Mouse (Mus musculus): Measurements from ENCODE around the gene Lrrc27.
A peak's percentile ranks its signal among the peaks of the same experiment; 100 is the strongest.

Lrrc27 gene

DNA sequence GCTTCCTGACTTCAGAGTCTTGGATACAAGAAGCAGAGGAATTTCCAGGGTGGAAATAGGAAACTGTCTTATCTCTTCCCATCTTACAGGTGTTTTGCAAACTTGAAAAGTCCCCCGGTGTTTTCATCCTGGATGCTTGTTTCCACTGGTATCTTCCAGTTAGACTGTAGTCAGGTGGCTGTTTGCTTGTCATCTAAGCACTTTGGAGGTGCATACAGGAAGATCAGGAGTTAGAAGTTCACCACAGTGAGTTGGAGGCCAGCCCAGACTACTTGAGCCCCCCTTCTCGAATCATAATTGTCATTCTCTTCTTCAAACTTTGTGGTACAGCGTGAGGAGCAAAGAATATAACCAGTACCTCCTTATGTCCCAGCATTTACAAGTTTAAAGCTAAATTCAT, 1.4 kb downstream of the Lrrc27 start:
- no peak for DNase-seq (ENCODE audit: low spot score in 2 of 2)

DNA sequence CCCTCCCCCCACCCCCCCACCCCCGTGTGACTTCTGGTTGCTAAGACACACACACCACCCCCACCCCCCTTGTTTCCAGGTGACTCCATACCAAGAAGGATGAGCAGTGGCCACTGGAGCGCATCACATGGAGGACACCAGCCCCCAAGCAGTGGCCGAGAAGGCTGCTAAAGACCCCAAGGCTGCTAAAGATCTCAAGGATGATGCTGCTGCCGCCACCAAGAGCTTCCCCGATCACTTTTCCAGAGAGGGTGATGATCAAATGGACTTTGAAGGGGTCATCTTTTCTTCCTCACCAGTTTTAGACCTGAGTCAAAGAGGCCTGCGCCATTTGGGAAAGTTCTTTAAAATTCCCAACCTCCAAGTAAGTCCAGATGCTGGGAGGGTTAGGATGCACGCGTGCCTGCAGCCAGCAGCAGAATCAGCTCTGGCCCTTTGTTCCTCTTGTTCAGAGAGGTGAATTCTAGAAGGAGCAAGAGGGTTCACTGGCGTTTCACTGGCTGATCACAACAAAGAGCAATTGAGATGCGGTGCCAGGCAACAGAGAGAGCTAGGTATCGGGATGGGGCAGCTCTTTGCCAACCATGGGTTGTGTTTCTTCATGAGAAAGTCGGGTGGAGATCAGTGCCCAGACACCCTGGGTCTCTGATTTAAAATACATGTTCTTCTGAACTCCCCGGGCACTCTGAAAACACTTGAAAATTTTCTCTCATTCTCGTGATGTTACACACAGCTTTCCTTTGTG, 2.0 kb downstream of the Lrrc27 start:
- DNase-seq (ENCODE audit: low spot score in 2 of 2): no peak

DNA sequence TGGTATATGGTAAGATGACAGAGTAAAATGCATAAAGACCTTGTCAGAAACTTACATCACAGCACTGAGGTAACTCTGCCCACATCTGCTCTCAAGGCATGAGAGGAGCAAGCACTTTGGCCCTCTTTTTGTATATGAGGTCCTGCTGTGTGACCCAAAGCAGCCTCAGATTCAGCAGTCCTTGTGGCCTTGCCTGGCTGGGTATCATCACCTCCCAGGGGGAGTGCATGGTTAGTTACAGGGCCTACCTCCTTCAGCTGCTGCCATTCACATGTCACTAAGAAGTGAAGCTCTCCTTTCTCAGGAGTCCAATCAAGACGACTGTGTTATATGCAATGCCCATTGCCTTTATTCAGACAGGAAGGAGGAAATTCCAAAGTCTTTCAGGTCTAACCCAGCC, 2.7 kb downstream of the Lrrc27 start:
- DNase-seq (ENCODE audit: low spot score in 2 of 2): no peak

DNA sequence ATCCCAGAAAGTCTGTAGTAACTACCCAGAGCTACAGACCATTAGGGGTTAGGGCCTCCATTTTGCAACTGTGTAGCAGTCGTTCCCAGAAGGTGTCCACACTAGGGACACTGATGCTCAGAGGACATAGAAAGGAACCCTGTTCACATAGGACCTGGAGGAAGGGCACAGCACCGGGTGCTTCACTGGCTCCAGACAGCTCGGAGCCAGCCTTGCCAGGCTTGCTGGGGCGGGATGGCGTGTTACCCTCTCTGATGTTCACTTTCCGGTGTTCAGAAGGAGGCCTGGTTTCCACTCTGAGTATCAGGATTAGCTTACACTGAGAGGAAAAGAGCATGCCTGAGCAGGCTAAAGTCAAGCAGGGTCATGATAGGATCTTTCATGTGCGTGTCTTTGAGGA, 3.2 kb downstream of the Lrrc27 start:
- DNase-seq (ENCODE audit: low spot score in 2 of 2): no peak

DNA sequence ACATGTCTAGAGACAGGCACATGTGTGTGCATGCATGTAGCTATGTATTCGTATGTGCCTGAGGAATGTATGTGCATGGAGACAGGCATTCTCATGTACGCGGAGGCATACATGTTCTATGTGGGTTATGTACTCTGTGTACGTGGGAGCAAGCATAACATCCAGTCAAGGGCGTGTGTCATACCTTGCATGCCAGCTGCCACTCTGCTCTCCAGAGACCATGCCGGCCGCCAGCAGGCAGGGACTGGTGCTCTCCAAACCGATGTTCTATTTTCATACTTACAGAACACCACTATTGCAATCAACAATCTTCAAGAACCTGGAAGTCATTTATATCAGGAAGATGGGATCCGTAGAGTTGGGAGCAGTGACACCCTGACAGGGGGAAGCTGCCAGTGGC, 3.7 kb downstream of the Lrrc27 start:
- DNase-seq (ENCODE audit: low spot score in 2 of 2): no peak

DNA sequence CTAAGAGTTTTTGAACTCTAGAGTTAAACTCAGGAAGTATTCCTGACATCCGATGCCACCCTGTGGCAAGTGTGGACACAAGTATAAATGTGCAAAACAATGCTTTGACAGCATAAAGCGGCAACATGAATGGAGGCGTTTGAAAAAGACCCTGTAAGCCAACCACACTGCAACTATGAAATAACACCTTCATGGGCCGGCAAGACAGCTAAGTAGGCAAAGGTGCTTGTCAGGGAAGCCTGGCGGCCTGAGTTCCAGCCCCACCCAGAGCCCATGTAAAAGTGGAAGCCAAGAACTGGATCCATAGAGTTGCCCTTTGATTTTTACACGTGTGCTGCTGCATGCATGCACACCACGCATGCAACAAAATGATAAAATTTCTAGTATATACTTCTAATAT, 4.3 kb downstream of the Lrrc27 start:
- no peak for DNase-seq (ENCODE audit: low spot score in 2 of 2)

DNA sequence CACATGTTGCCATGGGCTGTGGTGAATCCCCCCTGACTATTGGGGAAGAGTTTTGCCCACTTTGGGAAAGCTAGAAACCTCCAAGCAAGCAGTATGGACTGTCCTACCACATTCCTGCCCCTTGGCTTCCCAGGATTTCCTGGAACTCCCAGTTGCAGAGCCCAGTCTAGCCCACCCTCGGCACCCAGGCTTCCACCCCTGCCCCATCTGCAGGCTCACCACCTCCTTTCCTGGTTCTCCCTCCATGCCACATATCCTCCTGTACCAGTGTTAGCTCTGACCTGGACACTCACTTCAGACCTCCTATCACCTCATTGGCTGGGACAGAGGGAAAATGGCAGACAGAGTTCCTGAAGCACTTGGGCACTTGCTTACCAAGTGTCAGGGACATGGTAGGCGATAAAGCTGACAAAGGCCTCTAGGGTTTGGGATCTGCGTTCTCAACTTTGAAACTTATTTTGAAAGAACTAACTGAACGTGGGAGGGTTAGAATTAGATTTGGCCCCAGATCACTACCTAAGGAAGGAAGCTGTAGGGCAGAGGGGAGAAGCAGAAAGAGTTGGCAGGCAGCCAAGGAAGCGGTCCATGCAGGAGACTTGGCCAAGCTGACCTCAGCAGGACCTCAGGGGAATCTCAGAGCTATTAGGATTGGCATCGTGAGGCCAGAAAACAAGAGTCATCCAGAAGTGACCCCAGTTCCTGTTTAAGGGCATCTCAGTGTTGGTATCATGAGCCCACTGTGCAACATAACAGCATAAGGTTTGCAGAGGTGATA, 6.0 kb downstream of the Lrrc27 start:
- DNase-seq (ENCODE audit: low spot score in 2 of 2): no peak

DNA sequence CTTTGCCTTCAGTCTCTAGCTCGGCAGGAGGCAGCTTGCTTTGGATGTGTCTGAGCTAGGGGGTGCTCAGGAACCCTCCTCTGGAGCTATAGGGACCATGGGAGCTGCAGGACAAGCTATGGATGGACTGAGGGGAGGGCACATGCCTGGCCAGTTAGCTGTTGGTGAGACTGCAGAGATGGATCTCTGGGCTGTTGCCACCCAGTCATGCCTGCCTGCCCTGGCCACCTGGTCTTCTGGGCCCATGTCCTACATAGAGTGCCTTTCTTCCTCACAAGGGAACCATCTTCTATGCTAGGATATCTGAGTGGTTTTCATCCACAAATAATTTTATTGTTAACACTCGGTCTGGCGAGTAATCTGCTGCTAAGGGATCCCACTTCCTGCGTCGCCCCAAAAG, 6.7 kb downstream of the Lrrc27 start:
- no peak for DNase-seq (ENCODE audit: low spot score in 2 of 2)

DNA sequence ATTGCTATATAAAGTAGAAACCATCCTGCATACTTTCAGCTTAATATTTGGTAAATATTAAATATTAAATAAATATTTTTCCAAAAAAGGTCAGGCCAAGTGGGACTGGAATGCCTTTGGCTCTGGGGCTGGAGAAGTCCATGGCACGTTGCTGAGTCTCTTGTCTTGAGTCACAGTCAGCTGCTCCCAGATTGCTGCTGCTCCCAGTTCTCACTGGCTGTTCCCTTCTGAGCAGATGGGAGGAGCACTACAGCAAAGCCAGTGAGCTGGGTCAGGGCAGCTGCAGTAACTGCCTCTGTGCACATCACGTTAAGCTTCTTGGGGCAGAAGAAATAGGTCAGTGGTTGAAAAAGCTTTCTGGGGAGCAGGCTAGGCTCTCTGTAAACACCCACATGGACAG, 7.5 kb downstream of the Lrrc27 start:
- no peak for DNase-seq (ENCODE audit: low spot score in 2 of 2)

DNA sequence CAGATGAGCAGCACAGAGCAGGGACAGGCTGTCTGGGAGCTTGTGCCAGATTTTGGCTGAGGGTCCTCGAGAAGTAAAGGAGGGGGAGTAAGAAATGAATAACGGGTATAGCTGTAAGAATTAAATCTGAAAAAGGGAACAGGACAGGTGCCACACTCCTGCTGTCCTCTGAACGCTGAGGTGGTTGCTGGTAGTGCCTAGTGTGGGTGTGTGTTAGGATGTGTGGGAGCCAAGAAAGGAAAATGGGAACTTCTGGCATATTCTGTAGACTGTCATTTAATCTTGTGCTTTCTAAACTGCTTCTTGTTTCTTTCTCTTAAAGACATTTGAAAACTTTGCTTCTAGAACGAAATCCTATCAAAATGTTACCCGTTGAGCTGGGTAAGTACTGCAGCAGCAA, 8.3 kb downstream of the Lrrc27 start:
- no peak for DNase-seq (ENCODE audit: low spot score in 2 of 2)

DNA sequence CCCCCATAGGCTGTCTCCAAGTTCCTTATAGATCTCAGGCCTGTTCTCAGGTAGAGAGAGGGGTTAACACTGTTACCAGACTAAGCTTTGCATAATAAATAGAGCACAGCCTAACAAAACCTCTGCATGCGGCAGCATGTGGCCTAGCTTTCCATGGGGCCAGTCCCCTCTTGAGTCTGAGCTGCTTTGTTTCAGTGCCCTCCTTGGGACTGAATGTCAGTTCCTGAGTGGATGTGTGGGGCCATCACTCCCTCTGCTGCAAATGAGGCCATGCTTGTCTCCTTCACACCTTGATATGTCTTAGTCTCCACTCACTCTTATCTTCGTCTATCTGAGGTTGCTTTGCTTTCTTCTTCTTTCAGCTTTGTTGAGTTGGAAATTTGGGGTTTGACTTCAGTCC, 9.1 kb downstream of the Lrrc27 start:
- no peak for DNase-seq (ENCODE audit: low spot score in 2 of 2)

DNA sequence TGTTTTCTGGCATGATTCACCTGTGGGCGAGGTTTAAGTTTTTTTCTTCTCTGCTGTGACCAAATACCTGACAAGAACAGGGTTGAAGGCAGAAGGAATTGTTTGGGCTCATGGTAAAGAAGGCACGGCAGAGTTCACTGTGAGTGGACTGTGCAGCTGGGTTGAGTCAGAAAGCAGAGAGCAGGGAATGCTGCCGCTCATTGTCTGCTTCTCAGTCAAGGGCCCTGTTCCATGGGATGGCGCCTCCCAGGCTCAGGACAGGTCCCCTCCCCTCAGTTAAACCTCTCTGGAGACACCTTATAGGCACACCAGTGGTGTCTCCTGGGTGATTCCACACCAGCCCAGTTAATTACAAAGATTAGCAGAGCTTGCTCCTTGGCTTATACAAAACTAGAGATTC, 9.6 kb downstream of the Lrrc27 start:
- DNase-seq (ENCODE audit: low spot score in 2 of 2): peak in 1 of 2 experiments; percentile 3

DNA sequence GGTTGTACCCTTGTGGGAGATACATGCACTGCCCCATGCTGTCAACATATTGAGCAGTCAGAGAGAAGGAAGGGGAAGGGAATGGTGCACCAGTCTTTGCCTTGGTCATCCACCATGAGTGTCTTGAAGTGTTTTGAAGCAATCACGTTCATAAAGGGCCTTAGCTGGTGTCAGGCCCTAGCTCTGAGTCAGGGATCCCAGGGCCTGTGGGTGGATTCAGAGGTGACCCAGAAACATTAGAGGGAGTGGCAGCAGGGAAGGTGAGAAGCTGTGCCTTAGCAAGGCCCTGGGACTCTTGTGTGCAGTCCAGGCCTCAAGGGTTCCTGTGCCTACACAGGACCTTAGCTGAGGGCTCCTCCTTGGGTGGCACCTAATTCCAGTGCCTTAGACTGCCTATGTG, 11.3 kb downstream of the Lrrc27 start:
- DNase-seq (ENCODE audit: low spot score in 2 of 2): peak in 1 of 2 experiments; percentile 3

DNA sequence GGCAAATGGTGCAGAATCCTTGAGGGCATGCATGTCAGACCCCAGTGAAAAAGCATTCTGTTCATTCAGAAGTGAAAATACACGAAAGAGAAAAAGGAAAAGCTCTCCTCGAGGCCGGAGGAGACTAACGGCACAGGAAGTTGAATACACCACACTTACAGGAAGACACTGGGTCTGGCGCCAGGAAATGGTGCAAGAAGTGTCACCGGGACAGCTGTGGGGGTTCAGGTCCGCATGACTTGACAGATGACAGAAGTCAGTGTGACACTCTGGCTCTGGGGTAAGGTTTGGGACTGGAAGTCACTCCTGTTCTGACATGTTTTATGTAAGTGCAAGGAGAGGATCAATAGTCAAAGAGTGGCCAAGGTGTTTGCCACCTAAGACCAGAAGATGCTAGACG, 11.9 kb downstream of the Lrrc27 start:
- peak in 1 of 2 experiments; percentile 7 for DNase-seq (ENCODE audit: low spot score in 2 of 2)

DNA sequence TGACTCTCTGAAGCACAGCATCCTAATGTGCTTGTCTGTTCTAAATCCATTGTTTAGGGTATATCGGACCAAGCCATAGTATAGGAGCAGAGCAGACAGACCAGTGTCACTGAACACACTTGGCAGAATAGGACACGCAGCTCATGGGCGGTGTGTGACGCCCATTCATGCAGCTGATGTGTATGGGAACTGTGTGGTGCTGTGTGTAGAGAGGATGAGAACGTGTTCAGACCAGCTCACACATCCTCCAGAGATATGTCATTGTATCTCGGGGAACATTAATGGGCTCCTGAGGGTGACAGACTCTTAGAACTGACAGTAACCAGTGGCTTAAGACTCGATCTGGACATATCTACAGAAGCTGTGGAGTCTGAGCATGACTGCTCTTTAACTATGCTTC, 13.6 kb downstream of the Lrrc27 start:
- DNase-seq (ENCODE audit: low spot score in 2 of 2): no peak

DNA sequence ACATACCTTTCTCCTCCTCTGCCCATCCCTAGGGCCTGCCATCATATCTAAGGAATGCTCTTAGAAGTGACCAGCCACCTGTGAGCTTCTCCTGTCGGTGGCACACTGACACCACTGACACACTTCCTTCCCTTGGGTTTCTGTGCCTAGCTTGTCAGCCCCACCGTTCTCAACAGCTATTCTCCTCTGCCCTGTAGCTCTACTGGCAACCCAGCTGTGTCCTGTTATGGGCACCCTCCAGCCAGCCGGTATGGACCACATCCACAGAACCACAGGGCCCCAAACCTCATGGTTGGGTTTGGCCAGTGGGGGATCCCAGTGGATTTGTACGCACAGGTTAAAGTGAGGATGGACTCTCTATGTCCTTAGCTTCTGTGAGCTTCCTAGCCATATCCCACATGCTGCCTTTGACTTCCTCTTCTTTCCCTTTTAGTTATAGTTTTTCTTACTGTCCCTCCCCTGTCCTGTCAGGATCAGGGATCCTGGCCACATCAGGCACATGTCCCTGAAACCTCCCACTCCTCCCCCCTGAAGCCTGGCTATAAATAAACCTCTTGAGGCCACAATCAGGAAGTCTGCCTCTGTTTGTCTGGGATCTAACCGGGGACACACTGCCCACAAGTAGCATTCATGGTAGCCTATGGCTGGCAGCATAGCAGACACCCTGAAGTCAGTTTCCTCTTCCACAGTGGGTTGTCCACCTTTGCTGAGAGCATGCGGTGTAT, 15.8 kb downstream of the Lrrc27 start:
- DNase-seq (ENCODE audit: low spot score in 2 of 2): no peak

DNA sequence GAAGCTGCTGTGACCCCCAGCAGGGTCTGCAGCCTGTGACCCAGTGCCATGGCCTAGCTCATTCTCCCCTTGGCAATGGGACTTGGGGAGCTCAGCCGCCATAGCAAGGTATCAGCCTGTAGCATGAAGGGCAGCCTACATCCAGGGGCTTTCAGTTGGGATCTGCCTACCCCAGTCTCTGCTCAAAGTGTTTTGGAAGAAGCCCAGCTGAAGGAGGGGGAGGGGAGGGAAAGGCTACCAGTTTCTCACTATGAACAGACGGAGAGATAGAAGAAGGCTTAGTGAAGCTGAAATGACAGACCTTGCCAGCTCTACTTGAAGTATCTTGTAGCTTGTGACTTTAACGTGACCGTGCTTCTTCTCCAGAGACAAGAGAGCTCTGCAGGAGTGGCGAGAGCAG, 17.0 kb downstream of the Lrrc27 start:
- DNase-seq (ENCODE audit: low spot score in 2 of 2): no peak

DNA sequence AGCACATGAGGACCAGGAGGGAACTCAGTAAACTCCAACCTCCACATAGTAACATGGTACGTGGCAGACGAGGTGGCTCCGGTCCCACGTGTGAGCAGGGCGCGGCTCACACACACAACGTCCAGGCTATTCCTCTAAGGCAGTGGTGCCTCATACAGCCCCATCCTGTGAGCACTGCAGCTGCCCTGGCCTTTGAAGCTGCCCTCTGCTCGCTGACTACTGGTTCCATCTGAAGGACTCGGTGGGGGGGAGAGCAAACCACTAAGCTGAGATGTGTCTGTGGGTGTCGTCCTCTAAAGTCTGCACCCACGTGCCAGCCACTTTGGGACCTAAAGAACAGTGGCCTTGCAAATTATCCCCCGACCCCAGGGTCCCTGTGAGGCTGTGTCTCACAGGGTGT, 17.5 kb downstream of the Lrrc27 start:
- no peak for DNase-seq (ENCODE audit: low spot score in 2 of 2)

DNA sequence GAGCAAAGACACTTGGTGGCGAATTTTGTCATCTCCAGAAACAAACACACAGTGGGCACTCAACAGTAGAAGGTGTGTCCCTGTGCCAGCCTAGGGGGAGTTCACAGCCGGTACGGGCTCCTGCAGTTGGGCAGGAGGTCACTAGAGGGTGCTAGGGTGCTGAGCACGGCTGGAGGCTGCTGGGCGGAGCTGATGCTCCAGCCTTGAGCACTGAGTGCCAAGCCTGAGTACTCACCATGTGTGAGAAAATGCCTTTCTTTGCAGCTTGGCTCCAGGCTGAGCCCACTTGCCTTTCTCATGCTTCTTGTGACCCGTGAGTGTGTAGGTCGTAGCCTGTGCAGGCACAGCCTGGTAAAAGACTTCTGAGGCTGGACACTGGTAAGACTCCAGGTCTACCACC, 20.9 kb downstream of the Lrrc27 start:
- peak; percentile 64 to 77 for DNase-seq (ENCODE audit: low spot score in 2 of 2)

DNA sequence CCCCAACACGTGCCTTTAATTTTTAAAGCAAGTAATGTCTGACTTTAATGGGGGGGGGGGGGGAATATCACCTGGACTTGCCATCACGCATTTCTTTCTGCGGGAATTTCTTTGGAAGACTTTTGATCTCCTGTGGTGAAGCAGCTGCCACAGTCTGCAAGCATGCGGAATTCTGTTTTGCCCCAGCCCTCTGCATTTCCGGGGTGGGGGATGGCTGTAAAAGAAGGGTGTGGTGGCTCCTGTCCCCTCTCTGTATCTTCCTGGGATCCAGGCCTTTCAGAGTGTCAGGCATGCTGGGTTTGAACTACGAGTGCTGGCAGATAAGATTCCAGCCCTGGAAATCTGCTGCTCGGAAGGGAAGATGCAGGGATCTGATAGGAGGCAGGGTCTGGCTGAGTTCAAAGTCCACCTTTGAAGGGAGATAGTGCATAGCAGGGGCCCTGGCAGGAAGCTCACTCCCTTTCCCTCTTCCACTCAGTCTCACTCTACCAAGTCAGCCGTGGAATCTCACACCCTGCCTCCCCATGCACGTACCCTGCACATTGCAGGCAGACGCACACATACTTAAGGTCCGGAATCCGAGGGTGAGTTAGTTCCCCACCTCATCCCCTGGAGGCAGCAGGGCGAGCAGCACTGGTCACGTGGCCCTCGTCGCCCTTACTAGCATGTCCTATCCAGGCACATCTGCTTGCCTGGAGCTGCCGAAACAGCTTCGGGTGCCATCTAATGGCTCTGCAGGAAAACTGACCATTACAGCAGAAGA, 21.8 kb downstream of the Lrrc27 start:
- DNase-seq (ENCODE audit: low spot score in 2 of 2): no peak

DNA sequence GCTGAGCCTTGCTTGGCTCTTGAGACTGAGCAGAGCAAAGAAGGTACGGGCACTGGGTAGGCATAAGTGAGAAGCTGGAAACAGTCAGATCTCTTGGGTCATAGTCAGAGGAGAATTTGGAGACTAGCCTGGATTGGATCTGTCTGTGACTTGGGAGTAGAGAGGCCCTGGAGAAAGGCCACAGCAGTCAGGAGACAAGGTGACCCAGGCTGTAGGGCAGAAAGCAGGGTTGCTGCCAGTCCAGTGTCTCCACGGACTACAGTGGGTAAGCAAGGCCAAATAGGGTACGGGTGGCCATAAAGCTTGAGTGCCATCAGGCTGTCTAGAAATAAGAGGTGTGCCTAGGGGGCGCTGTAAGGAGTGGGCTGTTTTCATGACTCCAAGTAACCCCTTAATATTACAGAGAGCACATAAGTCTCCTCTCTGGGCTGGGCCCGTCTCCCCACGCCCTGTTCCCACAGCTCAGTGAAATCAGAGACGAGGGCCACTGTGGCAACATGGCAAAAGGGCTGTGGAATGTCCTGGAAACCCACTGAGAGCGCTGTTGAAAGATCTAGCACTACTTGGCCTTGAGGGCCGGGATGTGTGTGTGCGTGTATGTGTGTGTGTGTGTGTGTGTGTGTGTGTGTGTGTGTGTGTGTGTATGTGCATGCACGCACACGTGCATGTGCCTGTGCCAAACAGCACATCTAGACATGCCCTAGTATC, 23.0 kb downstream of the Lrrc27 start:
- DNase-seq (ENCODE audit: low spot score in 2 of 2): no peak

All from spleen, postnatal 14 days (tissue).